Mouse (Mus musculus): ENCODE measurements around the gene Ankrd61. TPM values are rescaled to one million over a fixed set of nuclear protein-coding genes. Genes with fewer than 3 reads are reported as not detected.
A peak's percentile ranks its signal among the peaks of the same experiment; 100 is the strongest.

The Ankrd61 gene
- polyA plus RNA-seq, 2 experiments: 0.21 to 0.36 TPM

GRCm38 (mm10) chr5:143909417-143910400, 12.2 kb upstream of the Ankrd61 start, which contains the start of the genes Aimp2 and Pms2:
Gene Aimp2 (minus strand): TSS chr5:143909847.
Gene Pms2 (plus strand): TSS chr5:143909964.
- peak within 1 kb of the TSS; percentile 71 for H3K4me2 ChIP-seq (replicated peaks; ENCODE audit: low read depth, low read length, severe bottlenecking)
- ATAC-seq (ENCODE audit: low FRiP score, low read depth) (peak; percentile 97), DNase-seq (ENCODE audit: low spot score) (peak; percentile 99)
- H3K27me3 ChIP-seq (ENCODE audit: control insufficient read depth, insufficient read depth, low read length): no peaks in the 10 kb centered on the region
- WGBS: under 1% methylated on average over 70 of the region's 70 CpGs
- no peaks in the 10 kb centered on the region for H3K9me3 ChIP-seq (ENCODE audit: control insufficient read depth, low read length)
- peak within 1 kb of the TSS; percentile 76 for H3K27ac ChIP-seq (replicated peaks; ENCODE audit: low read depth, low read length)
- 0 out of 2 replicates have a peak, but pooled peaks have one; percentile 11 for TF ChIP-seq POLR2A (IDR thresholded peaks at IDR 0.05; ENCODE audit: borderline replicate concordance, extremely low read depth, insufficient read depth, insufficient read length)
- H3K4me3 ChIP-seq (replicated peaks; ENCODE audit: low read length): peak within 1 kb of the TSS; percentile 68
- H3K4me1 ChIP-seq (ENCODE audit: control insufficient read depth, insufficient read depth, low read length): peaks cover 17% of the 10 kb centered on the region
- H3K36me3 ChIP-seq (ENCODE audit: control insufficient read depth, insufficient read depth, low read length): peaks cover 29% of the 10 kb centered on the region
- peak within 1 kb of the TSS; percentile 64 for H3K9ac ChIP-seq (ENCODE audit: low read depth, low read length, severe bottlenecking)

- Histone ChIP-seq H3K27me3 (ENCODE audit: control insufficient read depth, insufficient read depth, low read length) (no peaks in the 10 kb centered on the region), H3K36me3 (ENCODE audit: control insufficient read depth, insufficient read depth, low read length) (peaks cover 33% of the 10 kb centered on the region), H3K4me2 (replicated peaks; ENCODE audit: low read depth, low read length, severe bottlenecking) (peak overlapping the region; percentile 67), H3K9me3 (ENCODE audit: control insufficient read depth, low read length) (no peaks in the 10 kb centered on the region), H3K4me1 (ENCODE audit: control insufficient read depth, insufficient read depth, low read length) (peaks cover 17% of the 10 kb centered on the region), H3K9ac (ENCODE audit: low read depth, low read length, severe bottlenecking) (peak overlapping the region; percentile 64), H3K27ac (replicated peaks; ENCODE audit: low read depth, low read length) (peak overlapping the region; percentile 76), H3K4me3 (replicated peaks; ENCODE audit: low read length) (peak overlapping the region; percentile 68)
- WGBS: 4% methylated on average over 9 of the region's 9 CpGs
- no peak for TF ChIP-seq POLR2A (IDR thresholded peaks at IDR 0.05; ENCODE audit: borderline replicate concordance, extremely low read depth, insufficient read depth, insufficient read length)
- no peak for ATAC-seq (ENCODE audit: low FRiP score, low read depth)
- no peak for DNase-seq (ENCODE audit: low spot score)
Observed at GRCm38 (mm10) chr5:143908926-143909325, 11.4 kb upstream of the Ankrd61 start.

DNA sequence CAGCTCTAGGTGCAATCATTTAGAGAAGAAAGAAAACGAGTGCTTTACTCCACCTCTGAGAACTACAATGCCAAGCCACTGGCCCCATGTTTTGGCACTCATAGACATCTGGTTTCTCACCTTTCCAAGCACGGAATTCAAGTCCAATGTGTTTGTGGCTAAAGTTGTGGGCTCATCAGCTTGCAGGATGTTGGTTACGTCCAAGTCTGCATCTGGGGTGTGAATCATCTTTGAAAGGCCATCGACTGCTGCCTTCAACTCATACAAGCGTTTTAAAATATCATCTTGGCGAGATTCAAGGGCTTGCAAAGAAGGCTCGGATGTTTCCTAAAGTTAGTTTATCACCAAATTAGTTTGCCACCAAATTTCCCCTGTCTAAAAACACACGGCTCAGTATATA, 8.9 kb upstream of the Ankrd61 start:
- no peak for TF ChIP-seq POLR2A (IDR thresholded peaks at IDR 0.05; ENCODE audit: borderline replicate concordance, extremely low read depth, insufficient read depth, insufficient read length)

DNA sequence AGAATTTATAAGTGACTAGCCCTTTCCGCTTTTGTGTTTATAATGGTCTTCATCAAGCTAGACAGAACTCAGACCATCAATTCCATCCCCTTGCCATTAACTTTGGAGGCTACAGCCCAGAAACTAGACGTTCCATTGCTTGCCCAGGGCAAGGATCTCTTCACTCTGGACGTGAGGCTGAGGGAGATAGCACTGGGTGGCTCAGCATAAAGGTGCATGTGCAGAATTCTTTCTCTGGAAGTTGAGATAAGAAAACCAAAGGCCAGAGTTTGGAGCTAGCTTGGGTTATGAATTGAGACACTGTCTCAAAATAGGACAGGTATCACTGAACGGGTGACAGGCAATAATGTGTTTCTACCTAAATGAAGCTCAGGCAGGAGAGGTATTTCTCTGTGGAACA, 6.3 kb upstream of the Ankrd61 start:
- 93% methylated on average over 4 of the region's 4 CpGs for WGBS

More for the DNA sequence above, 8.9 kb upstream of the Ankrd61 start:
- ATAC-seq (ENCODE audit: low FRiP score, low read depth): no peak
- Histone ChIP-seq H3K36me3 (ENCODE audit: control insufficient read depth, insufficient read depth, low read length) (peaks cover 48% of the 10 kb centered on the region), H3K4me2 (replicated peaks; ENCODE audit: low read depth, low read length, severe bottlenecking) (no peak overlapping the region), H3K4me3 (replicated peaks; ENCODE audit: low read length) (no peak overlapping the region), H3K27ac (replicated peaks; ENCODE audit: low read depth, low read length) (no peak overlapping the region), H3K27me3 (ENCODE audit: control insufficient read depth, insufficient read depth, low read length) (no peaks in the 10 kb centered on the region), H3K9ac (ENCODE audit: low read depth, low read length, severe bottlenecking) (no peak overlapping the region), H3K9me3 (ENCODE audit: control insufficient read depth, low read length) (no peaks in the 10 kb centered on the region), H3K4me1 (ENCODE audit: control insufficient read depth, insufficient read depth, low read length) (peaks cover 17% of the 10 kb centered on the region)
- WGBS: 84% methylated on average over 8 of the region's 8 CpGs
- no peak for DNase-seq (ENCODE audit: low spot score)

DNA sequence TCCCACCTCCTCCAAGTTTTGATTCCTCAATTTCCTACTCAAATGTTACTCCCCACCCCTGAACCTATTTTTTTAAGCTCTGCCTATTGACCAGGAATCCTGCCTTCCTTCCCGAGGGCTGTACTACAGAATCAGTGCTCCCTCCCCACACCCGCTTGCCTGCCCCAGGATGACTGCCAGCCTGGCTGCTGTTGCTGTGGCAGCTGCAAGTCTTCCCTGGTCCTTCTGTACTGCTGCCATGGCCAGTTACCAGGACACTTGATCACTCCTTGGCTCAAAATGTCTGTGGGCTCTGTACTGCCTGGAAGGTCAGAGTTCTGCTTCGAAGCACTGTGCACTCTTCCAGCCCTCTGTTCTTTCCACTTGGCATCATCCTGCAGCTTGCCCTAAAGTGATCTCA, 4.6 kb upstream of the Ankrd61 start:
- Histone ChIP-seq H3K9ac (ENCODE audit: low read depth, low read length, severe bottlenecking) (no peak overlapping the region), H3K4me3 (replicated peaks; ENCODE audit: low read length) (no peak overlapping the region), H3K4me2 (replicated peaks; ENCODE audit: low read depth, low read length, severe bottlenecking) (no peak overlapping the region), H3K27ac (replicated peaks; ENCODE audit: low read depth, low read length) (no peak overlapping the region), H3K36me3 (ENCODE audit: control insufficient read depth, insufficient read depth, low read length) (peaks cover 88% of the 10 kb centered on the region), H3K9me3 (ENCODE audit: control insufficient read depth, low read length) (no peaks in the 10 kb centered on the region), H3K4me1 (ENCODE audit: control insufficient read depth, insufficient read depth, low read length) (no peaks in the 10 kb centered on the region), H3K27me3 (ENCODE audit: control insufficient read depth, insufficient read depth, low read length) (no peaks in the 10 kb centered on the region)
- no peak for DNase-seq (ENCODE audit: low spot score)
- WGBS: 92% methylated on average over 3 of the region's 3 CpGs
- ATAC-seq (ENCODE audit: low FRiP score, low read depth): no peak
- no peak for TF ChIP-seq POLR2A (IDR thresholded peaks at IDR 0.05; ENCODE audit: borderline replicate concordance, extremely low read depth, insufficient read depth, insufficient read length)

More for the DNA sequence above, 6.3 kb upstream of the Ankrd61 start:
- ATAC-seq (ENCODE audit: low FRiP score, low read depth) (no peak), DNase-seq (ENCODE audit: low spot score) (no peak)
- no peak overlapping the region for H3K4me2 ChIP-seq (replicated peaks; ENCODE audit: low read depth, low read length, severe bottlenecking)
- no peak overlapping the region for H3K27ac ChIP-seq (replicated peaks; ENCODE audit: low read depth, low read length)
- H3K9ac ChIP-seq (ENCODE audit: low read depth, low read length, severe bottlenecking): no peak overlapping the region
- no peaks in the 10 kb centered on the region for H3K27me3 ChIP-seq (ENCODE audit: control insufficient read depth, insufficient read depth, low read length)
- no peak overlapping the region for H3K4me3 ChIP-seq (replicated peaks; ENCODE audit: low read length)
- TF ChIP-seq POLR2A (IDR thresholded peaks at IDR 0.05; ENCODE audit: borderline replicate concordance, extremely low read depth, insufficient read depth, insufficient read length): no peak
- peaks cover 72% of the 10 kb centered on the region for H3K36me3 ChIP-seq (ENCODE audit: control insufficient read depth, insufficient read depth, low read length)
- no peaks in the 10 kb centered on the region for H3K9me3 ChIP-seq (ENCODE audit: control insufficient read depth, low read length)
- H3K4me1 ChIP-seq (ENCODE audit: control insufficient read depth, insufficient read depth, low read length): peaks cover 9% of the 10 kb centered on the region
